Mouse (Mus musculus): ENCODE data around the gene Slc9a3r1.
A peak's percentile ranks its signal among the peaks of the same experiment; 100 is the strongest.

Slc9a3r1 gene

GRCm38 (mm10) chr11:115163568-115164150 is 518 bp downstream of the Slc9a3r1 start:
- DNase-seq (ENCODE audit: low spot score): no peak

- no peak for DNase-seq (ENCODE audit: low spot score)
Observed at GRCm38 (mm10) chr11:115164341-115164975, 1.3 kb downstream of the Slc9a3r1 start.

- DNase-seq (ENCODE audit: low spot score): no peak
Observed at GRCm38 (mm10) chr11:115164976-115165374, 1.8 kb downstream of the Slc9a3r1 start.

- no peak for DNase-seq (ENCODE audit: low spot score)
Observed at GRCm38 (mm10) chr11:115166776-115167175, 3.6 kb downstream of the Slc9a3r1 start.

- DNase-seq (ENCODE audit: low spot score): no peak
Observed at GRCm38 (mm10) chr11:115167631-115168249, 4.6 kb downstream of the Slc9a3r1 start.

GRCm38 (mm10) chr11:115169430-115169829 is 6.3 kb downstream of the Slc9a3r1 start:
- no peak for DNase-seq (ENCODE audit: low spot score)

- DNase-seq (ENCODE audit: low spot score): no peak
Observed at GRCm38 (mm10) chr11:115171125-115171524, 8.0 kb downstream of the Slc9a3r1 start.

GRCm38 (mm10) chr11:115172825-115173287 is 9.7 kb downstream of the Slc9a3r1 start:
- no peak for DNase-seq (ENCODE audit: low spot score)

- no peak for DNase-seq (ENCODE audit: low spot score)
Observed at GRCm38 (mm10) chr11:115173549-115174339, 10.6 kb downstream of the Slc9a3r1 start.

- no peak for DNase-seq (ENCODE audit: low spot score)
Observed at GRCm38 (mm10) chr11:115176399-115177190, 13.5 kb downstream of the Slc9a3r1 start.

- no peak for DNase-seq (ENCODE audit: low spot score)
Observed at GRCm38 (mm10) chr11:115177559-115178195, 14.5 kb downstream of the Slc9a3r1 start.

GRCm38 (mm10) chr11:115178766-115179165 is 15.6 kb downstream of the Slc9a3r1 start:
- no peak for DNase-seq (ENCODE audit: low spot score)

GRCm38 (mm10) chr11:115179191-115179590 is 16.1 kb downstream of the Slc9a3r1 start:
- DNase-seq (ENCODE audit: low spot score): no peak

GRCm38 (mm10) chr11:115179881-115180280 is 16.7 kb downstream of the Slc9a3r1 start:
- DNase-seq (ENCODE audit: low spot score): no peak

GRCm38 (mm10) chr11:115181913-115182638 is 18.9 kb downstream of the Slc9a3r1 start:
- no peak for DNase-seq (ENCODE audit: low spot score)

- DNase-seq (ENCODE audit: low spot score): no peak
Observed at GRCm38 (mm10) chr11:115184973-115185372, 21.8 kb downstream of the Slc9a3r1 start.

- peak; percentile 95 for DNase-seq (ENCODE audit: low spot score)
Observed at GRCm38 (mm10) chr11:115187224-115187639, 24.1 kb downstream of the Slc9a3r1 start, which contains the start of gene Tmem104. Gene Tmem104, plus strand, starts transcription at chr11:115187487.

- DNase-seq (ENCODE audit: low spot score): no peak
Observed at GRCm38 (mm10) chr11:115187693-115188092, 24.6 kb downstream of the Slc9a3r1 start, which contains the start of gene Nat9. Gene Nat9, minus strand, starts transcription at chr11:115187859.

- DNase-seq (ENCODE audit: low spot score): no peak
Observed at GRCm38 (mm10) chr11:115188539-115189231, 25.5 kb downstream of the Slc9a3r1 start.

- no peak for DNase-seq (ENCODE audit: low spot score)
Observed at GRCm38 (mm10) chr11:115189304-115189703, 26.2 kb downstream of the Slc9a3r1 start.
